Mouse (Mus musculus): Measurements from ENCODE around the gene Olfr803. TPM values are rescaled to one million over a fixed set of nuclear protein-coding genes. Genes with fewer than 3 reads are reported as not detected.

Gene Olfr803
- polyA plus RNA-seq, 1 experiment from 2014 or later = not detected

Small RNAs within 50 kb of the gene (microRNA-seq; reads per million reads assigned to microRNA genes)
- not detected for gene Gm24485

Other genes with a start within 250 kb of the Olfr803 start
- gene Olfr787, start 232.4 kb downstream of the Olfr803 start, polyA plus RNA-seq (2014; fragmentation: Nextera tagmentation; extraction: Ambion mirVana) = not detected in 2 replicates
- not detected in 2 replicates for gene Olfr788, start 223.3 kb downstream of the Olfr803 start, polyA plus RNA-seq (2014; fragmentation: Nextera tagmentation; extraction: Ambion mirVana)
- not detected in 2 replicates for gene Olfr789, start 209.5 kb downstream of the Olfr803 start, polyA plus RNA-seq (2014; fragmentation: Nextera tagmentation; extraction: Ambion mirVana)
- not detected in 2 replicates for gene Olfr790, start 195.8 kb downstream of the Olfr803 start, polyA plus RNA-seq (2014; fragmentation: Nextera tagmentation; extraction: Ambion mirVana)
- gene Olfr791, start 172.5 kb downstream of the Olfr803 start, polyA plus RNA-seq (2014; fragmentation: Nextera tagmentation; extraction: Ambion mirVana) = not detected in 2 replicates
- gene Olfr792, start 155.1 kb downstream of the Olfr803 start, polyA plus RNA-seq (2014; fragmentation: Nextera tagmentation; extraction: Ambion mirVana) = not detected in 2 replicates
- not detected in 2 replicates for gene Olfr794, start 126.6 kb downstream of the Olfr803 start, polyA plus RNA-seq (2014; fragmentation: Nextera tagmentation; extraction: Ambion mirVana)
- not detected in 2 replicates for gene Olfr796, start 81.7 kb downstream of the Olfr803 start, polyA plus RNA-seq (2014; fragmentation: Nextera tagmentation; extraction: Ambion mirVana)
- gene Olfr798, start 66.4 kb downstream of the Olfr803 start, polyA plus RNA-seq (2014; fragmentation: Nextera tagmentation; extraction: Ambion mirVana) = not detected in 2 replicates
- gene Olfr799, start 56.8 kb downstream of the Olfr803 start, polyA plus RNA-seq (2014; fragmentation: Nextera tagmentation; extraction: Ambion mirVana) = not detected in 2 replicates
- not detected in 2 replicates for gene Olfr800, start 36.6 kb downstream of the Olfr803 start, polyA plus RNA-seq (2014; fragmentation: Nextera tagmentation; extraction: Ambion mirVana)
- not detected in 2 replicates for gene Olfr801, start 20.4 kb downstream of the Olfr803 start, polyA plus RNA-seq (2014; fragmentation: Nextera tagmentation; extraction: Ambion mirVana)
- gene Olfr802, start 6.1 kb downstream of the Olfr803 start, polyA plus RNA-seq (2014; fragmentation: Nextera tagmentation; extraction: Ambion mirVana) = 0.04 TPM in 1 of 2 replicates, not detected in the other
- gene Olfr804, start 8.9 kb upstream of the Olfr803 start, polyA plus RNA-seq (2014; fragmentation: Nextera tagmentation; extraction: Ambion mirVana) = not detected in 2 replicates
- gene Olfr805, start 35.1 kb upstream of the Olfr803 start, polyA plus RNA-seq (2014; fragmentation: Nextera tagmentation; extraction: Ambion mirVana) = not detected in 2 replicates
- not detected in 2 replicates for gene Olfr806, start 47.6 kb upstream of the Olfr803 start, polyA plus RNA-seq (2014; fragmentation: Nextera tagmentation; extraction: Ambion mirVana)
- not detected in 2 replicates for gene Olfr807, start 63.5 kb upstream of the Olfr803 start, polyA plus RNA-seq (2014; fragmentation: Nextera tagmentation; extraction: Ambion mirVana)
- not detected in 2 replicates for gene Olfr808, start 71.2 kb upstream of the Olfr803 start, polyA plus RNA-seq (2014; fragmentation: Nextera tagmentation; extraction: Ambion mirVana)
- not detected in 2 replicates for gene Olfr809, start 80.4 kb upstream of the Olfr803 start, polyA plus RNA-seq (2014; fragmentation: Nextera tagmentation; extraction: Ambion mirVana)
- not detected in 2 replicates for gene Olfr810, start 100.6 kb upstream of the Olfr803 start, polyA plus RNA-seq (2014; fragmentation: Nextera tagmentation; extraction: Ambion mirVana)
- not detected in 2 replicates for gene Olfr811, start 110.1 kb upstream of the Olfr803 start, polyA plus RNA-seq (2014; fragmentation: Nextera tagmentation; extraction: Ambion mirVana)
- gene Olfr812, start 151.8 kb upstream of the Olfr803 start, polyA plus RNA-seq (2014; fragmentation: Nextera tagmentation; extraction: Ambion mirVana) = not detected in 2 replicates
- not detected in 2 replicates for gene Olfr813, start 161.1 kb upstream of the Olfr803 start, polyA plus RNA-seq (2014; fragmentation: Nextera tagmentation; extraction: Ambion mirVana)
- gene Olfr814, start 185.6 kb upstream of the Olfr803 start, polyA plus RNA-seq (2014; fragmentation: Nextera tagmentation; extraction: Ambion mirVana) = not detected in 2 replicates
- gene Olfr815, start 211.6 kb upstream of the Olfr803 start, polyA plus RNA-seq (2014; fragmentation: Nextera tagmentation; extraction: Ambion mirVana) = not detected in 2 replicates
- not detected in 2 replicates for gene Olfr816, start 221.3 kb upstream of the Olfr803 start, polyA plus RNA-seq (2014; fragmentation: Nextera tagmentation; extraction: Ambion mirVana)

Data from midbrain, embryonic 14.5 days (tissue).